Mouse (Mus musculus) neural tube, embryonic 15.5 days (tissue): ENCODE data around the gene Rbms3. TPM values are rescaled to one million over a fixed set of nuclear protein-coding genes. Genes with fewer than 3 reads are reported as not detected.

Experiments used
- ATAC-seq: fragments of 200-750 bp; cut with Nextera tagmentation; 2 replicates; pipeline ENCODE4 v1.8.0; 2017; ENCODE audit warnings: mild to moderate bottlenecking, moderate TSS enrichment, moderate library complexity; ENCODE audit not compliant: low FRiP score
- H3K27ac ChIP-seq: fragments of 300-500 bp; sonication (generic); replicated peaks from 2 replicates; pipeline ENCODE4 v1.5.1; 2015; ENCODE audit warnings: mild to moderate bottlenecking, inconsistent platforms
- H3K27me3 ChIP-seq: fragments of 300-500 bp; sonication (generic); replicated peaks from 2 replicates; pipeline ENCODE4 v1.6.1; 2015; ENCODE audit warnings: inconsistent platforms
- H3K36me3 ChIP-seq: fragments of 300-500 bp; sonication (generic); 2 replicates; pipeline ENCODE4 v1.6.1; 2015; ENCODE audit warnings: inconsistent platforms
- H3K4me1 ChIP-seq: fragments of 300-500 bp; sonication (generic); 2 replicates; pipeline ENCODE4 v1.6.1; 2015; ENCODE audit warnings: inconsistent platforms
- H3K4me2 ChIP-seq: fragments of 300-500 bp; sonication (generic); 2 replicates; pipeline ENCODE4 v1.6.1; 2015; ENCODE audit warnings: inconsistent platforms, mild to moderate bottlenecking, moderate library complexity
- H3K4me3 ChIP-seq: fragments of 300-500 bp; sonication (generic); replicated peaks from 2 replicates; pipeline ENCODE4 v1.5.1; 2015; ENCODE audit warnings: mild to moderate bottlenecking, inconsistent platforms
- H3K9ac ChIP-seq: fragments of 300-500 bp; sonication (generic); replicated peaks from 2 replicates; pipeline ENCODE4 v1.6.1; 2015; ENCODE audit warnings: mild to moderate bottlenecking, inconsistent platforms
- H3K9me3 ChIP-seq: fragments of 300-500 bp; sonication (generic); replicated peaks from 2 replicates; pipeline ENCODE4 v1.6.1; 2016; ENCODE audit warnings: inconsistent platforms
- whole genome bisulfite sequencing: fragments of 180-500 bp; shearing (Covaris S2); methylation state at CpG from one replicate; pipeline ENCODE4 v1.1.7; 2015; ENCODE audit warnings: mixed read lengths; 5-methylcytosine and 5-hydroxymethylcytosine counted together
- polyA plus RNA-seq: library from polyadenylated mRNA; unstranded; fragments of >200 nt; fragmentation: Nextera tagmentation; extraction: Ambion mirVana; gene quantifications from 2 replicates; pipeline ENCODE4 v1.2.1, GENCODE M21; 2015

The Rbms3 gene
- polyA plus RNA-seq, 1 experiment from 2014 or later = 83.4 TPM

GRCm38 (mm10) chr9:117585345-117585744 lies 44.4 kb downstream of the Rbms3 start:
- ATAC-seq = no peak
- WGBS = 88% methylated on average over 6 of the region's 6 CpGs
- H3K9ac ChIP-seq = no peak overlapping the region

GRCm38 (mm10) chr9:117583638-117584037 lies 46.1 kb downstream of the Rbms3 start:
- H3K36me3 ChIP-seq = no peaks in the 10 kb centered on the region
- H3K27ac ChIP-seq = no peak overlapping the region
- H3K9me3 ChIP-seq = no peaks in the 10 kb centered on the region
- no peak overlapping the region for H3K4me3 ChIP-seq
- ATAC-seq = no peak
- no peaks in the 10 kb centered on the region for H3K4me1 ChIP-seq
- no peaks in the 10 kb centered on the region for H3K27me3 ChIP-seq
- 58% methylated on average over 7 of the region's 7 CpGs for WGBS
- H3K4me2 ChIP-seq = no peak overlapping the region
- no peak overlapping the region for H3K9ac ChIP-seq

More at GRCm38 (mm10) chr9:117585345-117585744, 44.4 kb downstream of the Rbms3 start:
- no peak overlapping the region for H3K27ac ChIP-seq
- H3K36me3 ChIP-seq = no peaks in the 10 kb centered on the region
- no peaks in the 10 kb centered on the region for H3K4me1 ChIP-seq
- H3K4me3 ChIP-seq = no peak overlapping the region
- no peaks in the 10 kb centered on the region for H3K9me3 ChIP-seq
- H3K27me3 ChIP-seq = no peaks in the 10 kb centered on the region
- no peak overlapping the region for H3K4me2 ChIP-seq

GRCm38 (mm10) chr9:117582591-117582990 lies 47.1 kb downstream of the Rbms3 start:
- H3K4me1 ChIP-seq = no peaks in the 10 kb centered on the region
- no peaks in the 10 kb centered on the region for H3K36me3 ChIP-seq
- no peak overlapping the region for H3K27ac ChIP-seq
- 83% methylated on average over 6 of the region's 6 CpGs for WGBS
- H3K9me3 ChIP-seq = no peaks in the 10 kb centered on the region
- no peak overlapping the region for H3K4me3 ChIP-seq
- no peak for ATAC-seq
- H3K4me2 ChIP-seq = no peak overlapping the region
- H3K27me3 ChIP-seq = no peaks in the 10 kb centered on the region
- H3K9ac ChIP-seq = no peak overlapping the region

GRCm38 (mm10) chr9:117571186-117571855 lies 58.4 kb downstream of the Rbms3 start:
- Histone ChIP-seq H3K4me2 (no peak overlapping the region), H3K4me1 (no peaks in the 10 kb centered on the region), H3K9me3 (no peaks in the 10 kb centered on the region), H3K36me3 (no peaks in the 10 kb centered on the region), H3K27ac (no peak overlapping the region), H3K9ac (no peak overlapping the region), H3K4me3 (no peak overlapping the region), H3K27me3 (no peaks in the 10 kb centered on the region)
- ATAC-seq = no peak
- WGBS = 83% methylated on average over 5 of the region's 5 CpGs

GRCm38 (mm10) chr9:117570240-117570821 lies 59.4 kb downstream of the Rbms3 start:
- Histone ChIP-seq H3K27ac (no peak overlapping the region), H3K4me3 (no peak overlapping the region), H3K36me3 (no peaks in the 10 kb centered on the region), H3K9ac (no peak overlapping the region), H3K4me1 (no peaks in the 10 kb centered on the region), H3K9me3 (no peaks in the 10 kb centered on the region), H3K27me3 (no peaks in the 10 kb centered on the region), H3K4me2 (no peak overlapping the region)
- WGBS = 88% methylated on average over 7 of the region's 7 CpGs
- ATAC-seq = no peak

GRCm38 (mm10) chr9:117566293-117566692 lies 63.4 kb downstream of the Rbms3 start:
- no peak for ATAC-seq

GRCm38 (mm10) chr9:117558562-117558961 lies 71.2 kb downstream of the Rbms3 start:
- no peak for ATAC-seq
- 87% methylated on average over 5 of the region's 5 CpGs for WGBS
- no peaks in the 10 kb centered on the region for H3K27me3 ChIP-seq
- no peaks in the 10 kb centered on the region for H3K4me1 ChIP-seq
- no peaks in the 10 kb centered on the region for H3K36me3 ChIP-seq
- no peak overlapping the region for H3K9ac ChIP-seq
- H3K9me3 ChIP-seq = no peaks in the 10 kb centered on the region
- H3K4me3 ChIP-seq = no peak overlapping the region
- no peak overlapping the region for H3K27ac ChIP-seq
- no peak overlapping the region for H3K4me2 ChIP-seq

More at GRCm38 (mm10) chr9:117566293-117566692, 63.4 kb downstream of the Rbms3 start:
- H3K9me3 ChIP-seq = no peaks in the 10 kb centered on the region
- no peaks in the 10 kb centered on the region for H3K27me3 ChIP-seq
- H3K4me3 ChIP-seq = no peak overlapping the region
- H3K9ac ChIP-seq = no peak overlapping the region
- no peaks in the 10 kb centered on the region for H3K4me1 ChIP-seq
- H3K27ac ChIP-seq = no peak overlapping the region
- no peak overlapping the region for H3K4me2 ChIP-seq
- no peaks in the 10 kb centered on the region for H3K36me3 ChIP-seq
- WGBS = 81% methylated on average over 10 of the region's 10 CpGs

- no peaks in the 10 kb centered on the region for H3K36me3 ChIP-seq
- H3K4me3 ChIP-seq = no peak overlapping the region
These were observed 75.4 kb downstream of the Rbms3 start for GRCm38 (mm10) chr9:117554356-117554755.

GRCm38 (mm10) chr9:117529281-117529680 lies 100.4 kb downstream of the Rbms3 start:
- H3K4me2 ChIP-seq = no peak overlapping the region
- H3K9me3 ChIP-seq = no peaks in the 10 kb centered on the region
- H3K9ac ChIP-seq = no peak overlapping the region
- H3K27ac ChIP-seq = no peak overlapping the region
- 86% methylated on average over 2 of the region's 2 CpGs for WGBS
- H3K27me3 ChIP-seq = no peaks in the 10 kb centered on the region
- no peaks in the 10 kb centered on the region for H3K4me1 ChIP-seq
- no peaks in the 10 kb centered on the region for H3K36me3 ChIP-seq
- no peak for ATAC-seq
- H3K4me3 ChIP-seq = no peak overlapping the region

More at GRCm38 (mm10) chr9:117554356-117554755, 75.4 kb downstream of the Rbms3 start:
- H3K27ac ChIP-seq = no peak overlapping the region
- H3K9ac ChIP-seq = no peak overlapping the region
- H3K4me1 ChIP-seq = no peaks in the 10 kb centered on the region
- no peak overlapping the region for H3K4me2 ChIP-seq
- no peaks in the 10 kb centered on the region for H3K9me3 ChIP-seq
- ATAC-seq = no peak
- H3K27me3 ChIP-seq = no peaks in the 10 kb centered on the region

- no peak overlapping the region; the same call in 1 of the 2 replicates for H3K4me2 ChIP-seq
- no peak overlapping the region for H3K27ac ChIP-seq
- WGBS = 43% methylated on average over 11 of the region's 11 CpGs
- ATAC-seq = no peak
- peaks cover 7% of the 10 kb centered on the region; the same call in 1 of the 2 replicates for H3K4me1 ChIP-seq
- no peaks in the 10 kb centered on the region for H3K9me3 ChIP-seq
- no peaks in the 10 kb centered on the region for H3K27me3 ChIP-seq
- no peak overlapping the region for H3K4me3 ChIP-seq
- H3K9ac ChIP-seq = no peak overlapping the region
- H3K36me3 ChIP-seq = no peaks in the 10 kb centered on the region
These were observed 120.8 kb downstream of the Rbms3 start for GRCm38 (mm10) chr9:117508941-117509340.

GRCm38 (mm10) chr9:117491866-117492265 lies 137.8 kb downstream of the Rbms3 start:
- no peak for ATAC-seq

GRCm38 (mm10) chr9:117484396-117484795 lies 145.3 kb downstream of the Rbms3 start:
- Histone ChIP-seq H3K27me3 (no peaks in the 10 kb centered on the region), H3K4me3 (no peak overlapping the region), H3K4me2 (no peak overlapping the region), H3K4me1 (no peaks in the 10 kb centered on the region), H3K9me3 (no peaks in the 10 kb centered on the region), H3K9ac (no peak overlapping the region), H3K36me3 (no peaks in the 10 kb centered on the region), H3K27ac (no peak overlapping the region)
- WGBS = 95% methylated on average over 5 of the region's 5 CpGs
- ATAC-seq = no peak

More at GRCm38 (mm10) chr9:117491866-117492265, 137.8 kb downstream of the Rbms3 start:
- no peaks in the 10 kb centered on the region for H3K36me3 ChIP-seq
- H3K9ac ChIP-seq = no peak overlapping the region
- H3K4me1 ChIP-seq = no peaks in the 10 kb centered on the region
- H3K9me3 ChIP-seq = no peaks in the 10 kb centered on the region
- no peak overlapping the region for H3K4me3 ChIP-seq
- no peak overlapping the region for H3K27ac ChIP-seq
- no peaks in the 10 kb centered on the region for H3K27me3 ChIP-seq
- 86% methylated on average over 2 of the region's 2 CpGs for WGBS
- H3K4me2 ChIP-seq = no peak overlapping the region
